Comparison of ENCODE assay signal across 34 mouse cellular contexts in genomic region chr9:99341600-99341999, GRCm38 (mm10).
"Had no signal": no experiment of that assay in that cellular context is flagged by ENCODE, and none has a peak within 500 bp of the region (broad histone marks: within the 10 kb centered on the region; RNA-seq: fewer than 3 reads in every experiment).

No protein-coding gene starts in this region.

- DNase-seq: heart, postnatal 10 days; heart, postnatal 14 days; heart, postnatal 36 days; heart, postnatal 4 days; kidney, adult 11 months; kidney, adult 18-20 months; kidney, adult 2 months; kidney, adult 8-10 months; kidney, adult 9 months; kidney, postnatal 10 days; kidney, postnatal 14 days; kidney, postnatal 25 days; kidney, postnatal 36 days; kidney, postnatal 4 days; layer of hippocampus, adult 9-11 months; layer of hippocampus, postnatal 36 days had no signal

- H3K27ac ChIP-seq: heart, embryonic 10.5 days; heart, embryonic 13.5 days; heart, embryonic 15.5 days; hindbrain, embryonic 10.5 days; hindbrain, embryonic 12.5 days; hindbrain, embryonic 13.5 days; hindbrain, embryonic 14.5 days; hindbrain, embryonic 15.5 days; hindbrain, postnatal 0 days; intestine, embryonic 15.5 days; kidney, embryonic 15.5 days; kidney, postnatal 0 days; layer of hippocampus, adult 2 months; left cerebral cortex, adult 2 months had no signal

- H3K36me3 ChIP-seq: heart, embryonic 10.5 days; heart, embryonic 12.5 days; heart, embryonic 13.5 days; heart, embryonic 15.5 days; hindbrain, embryonic 10.5 days; hindbrain, embryonic 12.5 days; hindbrain, embryonic 13.5 days; hindbrain, embryonic 15.5 days; intestine, embryonic 15.5 days; kidney, embryonic 15.5 days had no signal

- H3K9me3 ChIP-seq: heart, embryonic 10.5 days; heart, embryonic 13.5 days; heart, embryonic 15.5 days; hindbrain, embryonic 10.5 days; hindbrain, embryonic 12.5 days; hindbrain, embryonic 13.5 days; hindbrain, embryonic 15.5 days; intestine, embryonic 15.5 days; kidney, embryonic 15.5 days had no signal

- H3K4me1 ChIP-seq: hindbrain, embryonic 12.5 days; intestine, embryonic 15.5 days; kidney, embryonic 15.5 days had no signal

- H3K27me3 ChIP-seq: heart, embryonic 13.5 days; heart, embryonic 15.5 days; hindbrain, embryonic 12.5 days; hindbrain, embryonic 13.5 days; hindbrain, embryonic 15.5 days; intestine, embryonic 15.5 days; kidney, embryonic 15.5 days had no signal

- ATAC-seq: hindbrain, embryonic 16.5 days; hindbrain, postnatal 0 days; inflammation-experienced regulatory T-cells, adult 6 months; intestine, embryonic 15.5 days had no signal

- H3K4me2 ChIP-seq: heart, embryonic 11.5 days; heart, embryonic 12.5 days; heart, embryonic 13.5 days; heart, embryonic 15.5 days; hindbrain, embryonic 12.5 days; hindbrain, embryonic 13.5 days; hindbrain, embryonic 14.5 days; hindbrain, embryonic 15.5 days; intestine, embryonic 15.5 days; kidney, embryonic 15.5 days had no signal

- H3K9ac ChIP-seq: heart, embryonic 12.5 days; heart, embryonic 13.5 days; heart, embryonic 15.5 days; hindbrain, embryonic 12.5 days; hindbrain, embryonic 13.5 days; hindbrain, embryonic 14.5 days; hindbrain, embryonic 15.5 days; intestine, embryonic 15.5 days; kidney, embryonic 15.5 days had no signal

- H3K4me3 ChIP-seq: heart, embryonic 10.5 days; heart, embryonic 12.5 days; heart, embryonic 13.5 days; heart, embryonic 15.5 days; hindbrain, embryonic 10.5 days; hindbrain, embryonic 12.5 days; hindbrain, embryonic 13.5 days; hindbrain, embryonic 15.5 days; intestine, embryonic 15.5 days; kidney, embryonic 15.5 days; layer of hippocampus, adult 2 months; left cerebral cortex, adult 2 months had no signal
